Comparison of ENCODE assay signal across 30 mouse cellular contexts in genomic region chr1:139481146-139481545, GRCm38 (mm10). TPM values are rescaled to one million over a fixed set of nuclear protein-coding genes. Genes with fewer than 3 reads are reported as not detected.
DNase-seq lines count a peak whose midpoint lies in the region; ATAC-seq and TF ChIP-seq lines count a peak whose summit lies in the region.
"Had no signal": no experiment of that assay in that cellular context is flagged by ENCODE, and none has a peak within 500 bp of the region (broad histone marks: within the 10 kb centered on the region; RNA-seq: fewer than 3 reads in every experiment).

No protein-coding gene starts in this region.

- DNase-seq in forebrain, postnatal 0 days, result peak; percentile 5
- peak; percentile 7 for DNase-seq in lung, postnatal 10 days
- DNase-seq in lung, postnatal 4 days, result no peak
- peak; percentile 29 for DNase-seq in CD4-positive, CD25-positive, alpha-beta regulatory T cell, adult 2 months (ENCODE audit: low read depth, low spot score)
- DNase-seq in heart, adult 2 months, result no peak
- DNase-seq: adrenal gland, postnatal 10 days; cerebellum, adult 18-20 months; cerebellum, postnatal 25 days; embryo, embryonic 11 days; gastrocnemius, postnatal 25 days; kidney, adult 9 months; kidney, postnatal 36 days; spleen, adult 18-20 months; thymus, postnatal 36 days had no signal

- H3K4me2 ChIP-seq in forebrain, postnatal 0 days (ENCODE audit: low read depth), result no peak overlapping the region
- H3K4me2 ChIP-seq in forebrain, embryonic 16.5 days (ENCODE audit: low read length), result no peak overlapping the region
- H3K4me2 ChIP-seq: intestine, embryonic 15.5 days; liver, embryonic 15.5 days; neural tube, embryonic 13.5 days had no signal

- WGBS in forebrain, postnatal 0 days, result 80% methylated on average over 4 of the region's 4 CpGs
- 92% methylated on average over 4 of the region's 4 CpGs for WGBS in forebrain, embryonic 16.5 days
- 73% methylated on average over 4 of the region's 4 CpGs for WGBS in heart, adult 2 months

- TF ChIP-seq POLR2A in embryonic fibroblast, embryonic 13.5 days (IDR thresholded peaks at IDR 0.05; ENCODE audit: low read depth, low read length), result no peak
- TF ChIP-seq POLR2A in heart, adult 2 months (IDR thresholded peaks at IDR 0.05; ENCODE audit: insufficient read depth, low read depth, low read length), result no peak

- peak; percentile 74 for ATAC-seq in forebrain, postnatal 0 days
- no peak for ATAC-seq in forebrain, embryonic 16.5 days
- no peak for ATAC-seq in megakaryocyte-erythroid progenitor cell, adult 5-6 weeks (replicated peaks; ENCODE audit: low FRiP score, low TSS enrichment, poor library complexity, severe bottlenecking)
- ATAC-seq: intestine, embryonic 15.5 days had no signal

- H3K36me3 ChIP-seq in forebrain, postnatal 0 days (ENCODE audit: insufficient read depth), result no peaks in the 10 kb centered on the region
- H3K36me3 ChIP-seq in forebrain, embryonic 16.5 days (ENCODE audit: control insufficient read depth, insufficient read depth), result no peaks in the 10 kb centered on the region
- no peaks in the 10 kb centered on the region for H3K36me3 ChIP-seq in heart, adult 2 months (ENCODE audit: control insufficient read depth, insufficient read depth, low read length)

- H3K27me3 ChIP-seq in forebrain, postnatal 0 days (ENCODE audit: insufficient read depth, low read length), result no peaks in the 10 kb centered on the region
- H3K27me3 ChIP-seq in forebrain, embryonic 16.5 days (replicated peaks; ENCODE audit: control insufficient read depth, insufficient read depth, low read length), result no peaks in the 10 kb centered on the region
- no peaks in the 10 kb centered on the region for H3K27me3 ChIP-seq in heart, adult 2 months (ENCODE audit: control insufficient read depth, insufficient read depth, low read length)
- H3K27me3 ChIP-seq: intestine, embryonic 15.5 days; liver, embryonic 15.5 days; neural tube, embryonic 13.5 days had no signal

- H3K4me1 ChIP-seq in forebrain, postnatal 0 days (ENCODE audit: insufficient read depth), result no peaks in the 10 kb centered on the region
- H3K4me1 ChIP-seq in forebrain, embryonic 16.5 days (replicated peaks; ENCODE audit: control insufficient read depth, insufficient read depth, low read length), result no peaks in the 10 kb centered on the region
- H3K4me1 ChIP-seq in embryonic fibroblast, embryonic 13.5 days (ENCODE audit: control insufficient read depth, insufficient read depth, low read length), result peaks cover 6% of the 10 kb centered on the region
- no peaks in the 10 kb centered on the region for H3K4me1 ChIP-seq in heart, adult 2 months (ENCODE audit: control insufficient read depth, insufficient read depth, low read length)
- H3K4me1 ChIP-seq: forebrain, embryonic 10.5 days; heart, embryonic 10.5 days; hindbrain, embryonic 10.5 days; intestine, embryonic 15.5 days; liver, embryonic 15.5 days; neural tube, embryonic 13.5 days had no signal

- intact Hi-C loops in heart, adult 2 months (cut with DNase I), result no loop called here

- no peaks in the 10 kb centered on the region for H3K9me3 ChIP-seq in forebrain, postnatal 0 days (ENCODE audit: low read length)
- no peaks in the 10 kb centered on the region for H3K9me3 ChIP-seq in forebrain, embryonic 16.5 days (ENCODE audit: control insufficient read depth, low read length)
- H3K9me3 ChIP-seq: forebrain, embryonic 10.5 days; heart, embryonic 10.5 days; hindbrain, embryonic 10.5 days; intestine, embryonic 15.5 days; liver, embryonic 15.5 days; neural tube, embryonic 13.5 days had no signal

- H3K9ac ChIP-seq in forebrain, postnatal 0 days, result no peak overlapping the region
- H3K9ac ChIP-seq in forebrain, embryonic 16.5 days (replicated peaks; ENCODE audit: low read depth, low read length), result no peak overlapping the region
- H3K9ac ChIP-seq in heart, adult 2 months (ENCODE audit: low read depth, low read length), result no peak overlapping the region
- H3K9ac ChIP-seq: intestine, embryonic 15.5 days; liver, embryonic 15.5 days; neural tube, embryonic 13.5 days had no signal

- no peak for TF ChIP-seq CTCF in forebrain, postnatal 0 days (IDR thresholded peaks at IDR 0.05; ENCODE audit: low read depth)
- TF ChIP-seq CTCF in embryonic fibroblast, embryonic 13.5 days (IDR thresholded peaks at IDR 0.05; ENCODE audit: borderline replicate concordance, insufficient read depth, low read length), result no peak
- no peak for TF ChIP-seq CTCF in heart, adult 2 months (IDR thresholded peaks at IDR 0.05)

- no peak for TF ChIP-seq EP300 in heart, adult 2 months (IDR thresholded peaks at IDR 0.05; ENCODE audit: insufficient read depth, low read depth, low read length)

- H3K4me3 ChIP-seq in forebrain, postnatal 0 days (ENCODE audit: low read depth, low read length), result no peak overlapping the region
- H3K4me3 ChIP-seq in forebrain, embryonic 16.5 days (replicated peaks; ENCODE audit: low read length), result no peak overlapping the region
- H3K4me3 ChIP-seq in embryonic fibroblast, embryonic 13.5 days (ENCODE audit: insufficient read depth, low read length), result no peak overlapping the region
- H3K4me3 ChIP-seq in heart, adult 2 months, result no peak overlapping the region
- H3K4me3 ChIP-seq: forebrain, embryonic 10.5 days; heart, embryonic 10.5 days; hindbrain, embryonic 10.5 days; intestine, embryonic 15.5 days; liver, embryonic 15.5 days; neural tube, embryonic 13.5 days had no signal

- H3K27ac ChIP-seq in forebrain, postnatal 0 days (ENCODE audit: low read depth, low read length), result no peak overlapping the region
- no peak overlapping the region for H3K27ac ChIP-seq in forebrain, embryonic 16.5 days (ENCODE audit: low read length)
- peak overlapping the region; percentile 75 for H3K27ac ChIP-seq in embryonic fibroblast, embryonic 13.5 days (ENCODE audit: insufficient read depth, low read length)
- H3K27ac ChIP-seq in heart, adult 2 months, result no peak overlapping the region
- H3K27ac ChIP-seq: forebrain, embryonic 10.5 days; heart, embryonic 10.5 days; hindbrain, embryonic 10.5 days; intestine, embryonic 15.5 days; liver, embryonic 15.5 days; neural tube, embryonic 13.5 days had no signal

- no peaks in the 10 kb centered on the region for H3K79me2 ChIP-seq in heart, adult 2 months (replicated peaks; ENCODE audit: control insufficient read depth, insufficient read depth, low read length)

RNA-seq across cellular contexts. Expression of gene F13b, which starts 20.4 kb away (rescaled TPM):
- total RNA-seq in forebrain, postnatal 0 days (2014; rRNA removed), result not detected in 2 replicates
- polyA plus RNA-seq in forebrain, postnatal 0 days (2015; fragmentation: Nextera tagmentation; extraction: Ambion mirVana), result not detected in 2 replicates
- polyA plus RNA-seq in forebrain, embryonic 16.5 days (2015; fragmentation: Nextera tagmentation; extraction: Ambion mirVana), result not detected in 2 replicates
- polyA plus RNA-seq in embryonic fibroblast, embryonic 13.5 days (2011; ENCODE audit: insufficient read length, low read depth, missing spikeins), result not detected in 2 replicates
- total RNA-seq in megakaryocyte-erythroid progenitor cell, adult 5-6 weeks (2014; fragmentation: Nextera tagmentation), result not detected in 2 replicates
- not detected in 2 replicates for total RNA-seq in megakaryocyte-erythroid progenitor cell, adult 5-6 weeks (2017)
- total RNA-seq in heart, adult 2 months (2021), result not detected
- polyA plus RNA-seq in heart, adult 2 months (2012; rRNA removed), result not detected in 2 replicates
- total RNA-seq: gastrocnemius, postnatal 25 days; layer of hippocampus, postnatal 25 days; left cerebral cortex, postnatal 10 days; megakaryocyte progenitor cell, adult 5-6 weeks had no signal
- polyA plus RNA-seq: embryonic facial prominence, embryonic 14.5 days; forebrain, embryonic 10.5 days; heart, embryonic 10.5 days; heart, postnatal 0 days; hindbrain, embryonic 10.5 days; limb, embryonic 14.5 days; lung, embryonic 16.5 days; neural tube, embryonic 13.5 days had no signal

RNA-seq across cellular contexts. Expression of gene Aspm, which starts 26.6 kb away (rescaled TPM):
- total RNA-seq in forebrain, postnatal 0 days (2014; rRNA removed), result 3.2 and 5.4 TPM in 2 replicates
- polyA plus RNA-seq in forebrain, postnatal 0 days (2015; fragmentation: Nextera tagmentation; extraction: Ambion mirVana), result 1.2 and 1.7 TPM in 2 replicates
- 8.2 and 9.2 TPM in 2 replicates for polyA plus RNA-seq in forebrain, embryonic 16.5 days (2015; fragmentation: Nextera tagmentation; extraction: Ambion mirVana)
- polyA plus RNA-seq in embryonic fibroblast, embryonic 13.5 days (2011; ENCODE audit: insufficient read length, low read depth, missing spikeins), result 11.7 and 21.4 TPM in 2 replicates
- 26.5 and 32.8 TPM in 2 replicates for total RNA-seq in megakaryocyte-erythroid progenitor cell, adult 5-6 weeks (2014; fragmentation: Nextera tagmentation)
- 44.5 and 49.7 TPM in 2 replicates for total RNA-seq in megakaryocyte-erythroid progenitor cell, adult 5-6 weeks (2017)
- total RNA-seq in heart, adult 2 months (2021), result under 1 TPM; 0.25 to 0.29 TPM
- 0.08 and 0.12 TPM in 2 replicates for polyA plus RNA-seq in heart, adult 2 months (2012; rRNA removed)

RNA-seq across cellular contexts. Expression of gene Zbtb41, which starts 59.1 kb away (rescaled TPM):
- 47.6 and 57.3 TPM in 2 replicates for total RNA-seq in forebrain, postnatal 0 days (2014; rRNA removed)
- 7.3 and 10.9 TPM in 2 replicates for polyA plus RNA-seq in forebrain, postnatal 0 days (2015; fragmentation: Nextera tagmentation; extraction: Ambion mirVana)
- 17.3 and 21.7 TPM in 2 replicates for polyA plus RNA-seq in forebrain, embryonic 16.5 days (2015; fragmentation: Nextera tagmentation; extraction: Ambion mirVana)
- polyA plus RNA-seq in embryonic fibroblast, embryonic 13.5 days (2011; ENCODE audit: insufficient read length, low read depth, missing spikeins), result 38.9 and 41.1 TPM in 2 replicates
- 12.6 and 13.3 TPM in 2 replicates for total RNA-seq in megakaryocyte-erythroid progenitor cell, adult 5-6 weeks (2014; fragmentation: Nextera tagmentation)
- total RNA-seq in megakaryocyte-erythroid progenitor cell, adult 5-6 weeks (2017), result 14.1 and 30.5 TPM in 2 replicates
- total RNA-seq in heart, adult 2 months (2021), result 10 to 100 TPM; 20.5 to 23.4 TPM
- polyA plus RNA-seq in heart, adult 2 months (2012; rRNA removed), result 2.9 and 8.5 TPM in 2 replicates

Comparison
In these comparisons a context has a peak if more than half of its experiments do, and no peak if none do; other contexts are left out.
1. DNase-seq: peak in forebrain, postnatal 0 days (single experiment), lung, postnatal 10 days (single experiment) and CD4-positive, CD25-positive, alpha-beta regulatory T cell, adult 2 months (single experiment); none in lung, postnatal 4 days (0 of 2) and heart, adult 2 months (0 of 2).